Mouse (Mus musculus) urinary bladder, adult 18-20 months (tissue): ENCODE measurements around the gene Smg1.
A peak's percentile ranks its signal among the peaks of the same experiment; 100 is the strongest.

Source experiments
- DNase-seq, 2 experiments: peaks; one replicate each; pipeline ENCODE4 v3.0.0; 2022; ENCODE audit warnings: low spot score in 2 of 2, mixed read lengths in 2 of 2

Smg1 gene

GRCm38 (mm10) chr7:118243453-118244385 is at the start of gene Smg1:
Gene Smg1 (minus strand): TSS chr7:118243670.
- peak; percentile 99 for DNase-seq

GRCm38 (mm10) chr7:118283186-118283585 is 39.7 kb upstream of the Smg1 start:
- DNase-seq, result no peak

GRCm38 (mm10) chr7:118282543-118282942 is 39.1 kb upstream of the Smg1 start:
- DNase-seq, result no peak

- DNase-seq, result no peak
Measured at GRCm38 (mm10) chr7:118279521-118279920, 36.1 kb upstream of the Smg1 start.

- DNase-seq, result peak; percentile 27 to 45
Measured at GRCm38 (mm10) chr7:118277335-118277910, 34.0 kb upstream of the Smg1 start.

GRCm38 (mm10) chr7:118276684-118277334 is 33.3 kb upstream of the Smg1 start:
- no peak for DNase-seq

- DNase-seq, result no peak
Measured at GRCm38 (mm10) chr7:118275265-118275664, 31.8 kb upstream of the Smg1 start.

- no peak for DNase-seq
Measured at GRCm38 (mm10) chr7:118274851-118275250, 31.4 kb upstream of the Smg1 start.

- no peak for DNase-seq
Measured at GRCm38 (mm10) chr7:118274169-118274568, 30.7 kb upstream of the Smg1 start.

GRCm38 (mm10) chr7:118266099-118266498 is 22.6 kb upstream of the Smg1 start:
- DNase-seq, result peak in 1 of 2 experiments; percentile 37

GRCm38 (mm10) chr7:118263606-118264005 is 20.1 kb upstream of the Smg1 start:
- no peak for DNase-seq

- no peak for DNase-seq
Measured at GRCm38 (mm10) chr7:118262409-118262808, 18.9 kb upstream of the Smg1 start.

GRCm38 (mm10) chr7:118259676-118260305 is 16.3 kb upstream of the Smg1 start:
- DNase-seq, result no peak

GRCm38 (mm10) chr7:118258451-118258850 is 15.0 kb upstream of the Smg1 start:
- no peak for DNase-seq

- DNase-seq, result no peak
Measured at GRCm38 (mm10) chr7:118256740-118257139, 13.3 kb upstream of the Smg1 start.

- DNase-seq, result no peak
Measured at GRCm38 (mm10) chr7:118254460-118254859, 11.0 kb upstream of the Smg1 start.

GRCm38 (mm10) chr7:118254015-118254414 is 10.5 kb upstream of the Smg1 start:
- DNase-seq, result no peak

GRCm38 (mm10) chr7:118252979-118253378 is 9.5 kb upstream of the Smg1 start:
- no peak for DNase-seq

GRCm38 (mm10) chr7:118252349-118252748 is 8.9 kb upstream of the Smg1 start:
- DNase-seq, result peak; percentile 41 to 74

- peak in 1 of 2 experiments; percentile 26 for DNase-seq
Measured at GRCm38 (mm10) chr7:118251392-118252170, 8.1 kb upstream of the Smg1 start.

- DNase-seq, result no peak
Measured at GRCm38 (mm10) chr7:118250482-118251160, 7.2 kb upstream of the Smg1 start.
